Mouse (Mus musculus) MEL (cell line): Measurements from ENCODE around the gene Itpk1.

Source experiments
- CHD2 ChIP-seq: IDR thresholded peaks from 2 replicates; pipeline ENCODE4 v1.6.1; 2011; ENCODE audit warnings: low read length, improper control_type of control experiment
- CTCF ChIP-seq, 3 experiments: IDR thresholded peaks in 2 of 3; conservative IDR thresholded peaks in 1 of 3; 2 replicates each; pipeline ENCODE4 v1.5.1; 2011 to 2012; ENCODE audit warnings: low read length in 3 of 3, low read depth in 2 of 3, mild to moderate bottlenecking in 2 of 3, improper control_type of control experiment in 1 of 3, inconsistent platforms in 1 of 3, mixed read lengths in 1 of 3, moderate library complexity in 1 of 3; ENCODE audit not compliant: control insufficient read depth in 1 of 3, insufficient read depth in 1 of 3, poor library complexity in 1 of 3, severe bottlenecking in 1 of 3
- EP300 ChIP-seq, 2 experiments: IDR thresholded peaks; 2 replicates each; pipeline ENCODE4 v1.6.1; 2011; ENCODE audit warnings: improper control_type of control experiment in 2 of 2, low read length in 2 of 2, low read depth in 1 of 2, mild to moderate bottlenecking in 1 of 2
- GATA1 ChIP-seq: IDR thresholded peaks from 2 replicates; pipeline ENCODE4 v1.6.1; 2011; ENCODE audit warnings: low read depth, low read length, improper control_type of control experiment
- HCFC1 ChIP-seq: IDR thresholded peaks from 2 replicates; pipeline ENCODE4 v1.6.1; 2012; ENCODE audit warnings: low read depth, mild to moderate bottlenecking, inconsistent platforms, low read length, improper control_type of control experiment, moderate library complexity
- KAT2A ChIP-seq: conservative IDR thresholded peaks from 2 replicates; pipeline ENCODE4 v1.6.1; 2012; ENCODE audit warnings: low read depth, low read length, improper control_type of control experiment, inconsistent platforms
- MAX ChIP-seq: IDR thresholded peaks from 2 replicates; pipeline ENCODE4 v1.6.1; 2011; ENCODE audit warnings: low read length, improper control_type of control experiment
- POLR2A ChIP-seq, 2 experiments: IDR thresholded peaks; 2 replicates each; pipeline ENCODE4 v1.6.1; 2011 to 2012; ENCODE audit warnings: low read length in 2 of 2, mild to moderate bottlenecking in 2 of 2, control low read depth in 1 of 2, improper control_type of control experiment in 1 of 2, low read depth in 1 of 2, moderate library complexity in 1 of 2; ENCODE audit not compliant: control insufficient read depth in 1 of 2, insufficient read depth in 1 of 2, poor library complexity in 1 of 2
- RAD21 ChIP-seq: IDR thresholded peaks from 2 replicates; pipeline ENCODE4 v1.6.1; 2011; ENCODE audit warnings: mild to moderate bottlenecking, low read depth, low read length, improper control_type of control experiment
- TAL1 ChIP-seq: IDR thresholded peaks from 2 replicates; pipeline ENCODE4 v1.6.1; 2012; ENCODE audit warnings: mild to moderate bottlenecking, inconsistent platforms, low read length, moderate library complexity, mixed read lengths

GRCm38 (mm10) chr12:102625717-102626116, 79.0 kb downstream of the Itpk1 start:
- TF ChIP-seq MAX: no peak
- TF ChIP-seq TAL1: no peak
- TF ChIP-seq CTCF (IDR thresholded peaks at IDR 0.05 in 2 of 3, conservative IDR thresholded peaks at IDR 0.05 in 1 of 3; ENCODE audit: control insufficient read depth in 1 of 3, insufficient read depth in 1 of 3, low read depth in 2 of 3, low read length in 3 of 3, poor library complexity in 1 of 3, severe bottlenecking in 1 of 3): no peak
- no peak for TF ChIP-seq CHD2
- no peak for TF ChIP-seq POLR2A (IDR thresholded peaks at IDR 0.05; ENCODE audit: control insufficient read depth in 1 of 2, insufficient read depth in 1 of 2, low read depth in 1 of 2, low read length in 2 of 2, poor library complexity in 1 of 2)
- TF ChIP-seq RAD21: no peak
- TF ChIP-seq EP300 (IDR thresholded peaks at IDR 0.05; ENCODE audit: low read depth in 1 of 2, low read length in 2 of 2): no peak
- no peak for TF ChIP-seq GATA1
- TF ChIP-seq KAT2A: no peak
- no peak for TF ChIP-seq HCFC1
